Mouse (Mus musculus): ENCODE data around the gene Mphosph8. TPM values are rescaled to one million over a fixed set of nuclear protein-coding genes. Genes with fewer than 3 reads are reported as not detected.

Gene Mphosph8
- polyA plus RNA-seq, 1 experiment: 5.8 TPM

- no peaks in the 10 kb centered on the region for H3K4me1 ChIP-seq (ENCODE audit: control insufficient read depth, insufficient read depth, low read length)
- no peak for DNase-seq
- no peak for TF ChIP-seq CTCF (IDR thresholded peaks at IDR 0.05; ENCODE audit: insufficient read depth, low read length)
- TF ChIP-seq POLR2A (IDR thresholded peaks at IDR 0.05; ENCODE audit: borderline replicate concordance, extremely low read depth, low read depth, low read length): no peak
- H3K4me3 ChIP-seq (replicated peaks; ENCODE audit: extremely low read depth, low read depth, low read length): no peak overlapping the region
- WGBS: 25% methylated on average over 1 of the region's 1 CpGs
These were observed 17.4 kb downstream of the Mphosph8 start for GRCm38 (mm10) chr14:56685426-56685825.

GRCm38 (mm10) chr14:56689116-56689515 is 21.1 kb downstream of the Mphosph8 start:
- 77% methylated on average over 1 of the region's 1 CpGs for WGBS
- Histone ChIP-seq H3K4me3 (replicated peaks; ENCODE audit: extremely low read depth, low read depth, low read length) (no peak overlapping the region), H3K4me1 (ENCODE audit: control insufficient read depth, insufficient read depth, low read length) (no peaks in the 10 kb centered on the region)
- TF ChIP-seq POLR2A (IDR thresholded peaks at IDR 0.05; ENCODE audit: borderline replicate concordance, extremely low read depth, low read depth, low read length) (no peak), CTCF (IDR thresholded peaks at IDR 0.05; ENCODE audit: insufficient read depth, low read length) (no peak)
- DNase-seq: no peak

DNA sequence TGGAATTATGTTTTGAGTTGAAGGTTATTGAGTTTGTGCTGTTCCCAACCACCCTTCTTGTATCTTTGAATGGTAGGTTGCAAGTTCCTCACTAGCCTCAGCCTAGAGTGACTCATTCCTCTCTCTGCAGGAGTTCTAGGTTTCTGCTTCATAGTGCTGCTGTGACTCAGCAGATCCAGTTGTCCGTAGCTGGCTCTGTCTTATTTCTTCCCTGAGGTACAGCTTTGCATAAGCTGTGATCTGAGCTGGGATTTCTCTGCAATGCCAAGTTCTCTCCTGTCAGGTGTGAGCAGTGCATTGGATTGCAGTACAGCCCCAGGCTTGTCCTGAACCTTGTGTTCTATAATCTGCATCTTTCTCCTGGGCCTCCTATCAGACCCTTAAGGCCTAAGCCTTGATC is 21.7 kb downstream of the Mphosph8 start:
- no peak for DNase-seq
- WGBS: 81% methylated on average over 1 of the region's 1 CpGs
- TF ChIP-seq POLR2A (IDR thresholded peaks at IDR 0.05; ENCODE audit: borderline replicate concordance, extremely low read depth, low read depth, low read length) (no peak), CTCF (IDR thresholded peaks at IDR 0.05; ENCODE audit: insufficient read depth, low read length) (no peak)
- Histone ChIP-seq H3K4me3 (replicated peaks; ENCODE audit: extremely low read depth, low read depth, low read length) (no peak overlapping the region), H3K4me1 (ENCODE audit: control insufficient read depth, insufficient read depth, low read length) (no peaks in the 10 kb centered on the region)

DNA sequence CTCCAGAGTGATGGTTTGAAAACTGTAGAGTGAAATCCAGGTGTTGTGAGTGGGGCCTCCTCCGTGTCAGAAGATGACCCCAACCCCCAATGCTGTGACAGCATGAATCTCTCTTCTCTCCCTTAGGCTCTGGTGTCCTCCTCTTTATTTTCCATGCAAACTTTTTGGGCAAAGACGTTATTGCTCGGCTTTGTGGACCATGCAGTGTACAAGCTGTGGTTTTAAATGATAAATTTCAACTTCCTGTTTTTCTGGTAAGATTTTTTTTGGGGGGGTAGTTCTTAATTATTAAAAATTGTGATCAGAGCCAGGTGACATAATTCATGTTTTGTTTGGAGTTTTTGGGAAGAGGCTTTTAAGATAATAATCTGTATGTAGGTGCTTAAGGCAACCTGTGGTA is 27.4 kb downstream of the Mphosph8 start:
- TF ChIP-seq POLR2A (IDR thresholded peaks at IDR 0.05; ENCODE audit: borderline replicate concordance, extremely low read depth, low read depth, low read length): no peak
- DNase-seq: no peak
- WGBS: 72% methylated on average over 3 of the region's 3 CpGs
- H3K4me1 ChIP-seq (ENCODE audit: control insufficient read depth, insufficient read depth, low read length): no peaks in the 10 kb centered on the region; the same call in 1 of the 2 replicates
- no peak overlapping the region for H3K4me3 ChIP-seq (replicated peaks; ENCODE audit: extremely low read depth, low read depth, low read length)

DNA sequence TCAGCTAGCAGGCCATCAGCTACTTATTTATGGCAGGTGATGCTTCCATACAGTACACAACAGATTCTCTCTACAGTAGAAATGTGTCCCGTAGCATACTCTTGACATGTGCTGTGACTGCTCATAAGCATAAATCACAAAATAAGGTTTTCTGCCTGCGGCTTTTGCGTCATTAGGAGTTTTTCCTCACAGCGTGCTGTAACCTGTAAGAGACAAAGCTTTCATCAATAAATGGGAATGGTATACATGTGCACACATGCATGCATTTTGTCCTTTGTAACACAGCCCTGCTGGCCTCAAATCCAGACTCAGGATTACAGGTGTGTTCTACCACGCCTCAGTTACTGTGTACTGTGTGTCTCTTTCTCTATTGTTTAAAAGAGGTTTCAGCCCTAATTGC is 29.8 kb downstream of the Mphosph8 start:
- WGBS: 94% methylated on average over 5 of the region's 5 CpGs
- no peaks in the 10 kb centered on the region; the same call in 1 of the 2 replicates for H3K4me1 ChIP-seq (ENCODE audit: control insufficient read depth, insufficient read depth, low read length)
- no peak overlapping the region for H3K4me3 ChIP-seq (replicated peaks; ENCODE audit: extremely low read depth, low read depth, low read length)
- TF ChIP-seq CTCF (IDR thresholded peaks at IDR 0.05; ENCODE audit: insufficient read depth, low read length) (no peak), POLR2A (IDR thresholded peaks at IDR 0.05; ENCODE audit: borderline replicate concordance, extremely low read depth, low read depth, low read length) (no peak)
- DNase-seq: no peak

DNA sequence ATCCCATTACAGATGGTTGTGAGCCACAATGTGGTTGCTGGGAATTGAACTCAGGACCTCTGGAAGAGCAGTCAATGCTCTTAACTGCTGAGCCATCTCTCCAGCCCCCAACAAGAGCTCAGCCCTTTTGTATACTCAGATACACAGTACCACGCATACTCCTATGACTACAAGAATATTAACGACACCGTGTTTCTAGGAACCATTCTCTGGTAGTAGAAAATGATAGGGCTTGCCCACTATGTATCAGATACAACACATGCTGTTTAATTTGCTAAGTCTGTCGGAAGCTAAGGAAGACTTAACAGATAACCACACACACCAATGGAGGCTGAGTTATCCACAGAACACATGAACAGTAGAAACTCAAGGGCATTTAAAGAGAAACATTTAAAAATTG is 34.6 kb downstream of the Mphosph8 start:
- TF ChIP-seq POLR2A (IDR thresholded peaks at IDR 0.05; ENCODE audit: borderline replicate concordance, extremely low read depth, low read depth, low read length): no peak
- no peak for TF ChIP-seq CTCF (IDR thresholded peaks at IDR 0.05; ENCODE audit: insufficient read depth, low read length)
- WGBS: 97% methylated on average over 4 of the region's 4 CpGs
- Histone ChIP-seq H3K4me3 (replicated peaks; ENCODE audit: extremely low read depth, low read depth, low read length) (no peak overlapping the region), H3K4me1 (ENCODE audit: control insufficient read depth, insufficient read depth, low read length) (peaks cover 3% of the 10 kb centered on the region; the same call in 1 of the 2 replicates)
- DNase-seq: no peak

GRCm38 (mm10) chr14:56705687-56706086 is 37.6 kb downstream of the Mphosph8 start:
- TF ChIP-seq CTCF (IDR thresholded peaks at IDR 0.05; ENCODE audit: insufficient read depth, low read length) (no peak), POLR2A (IDR thresholded peaks at IDR 0.05; ENCODE audit: borderline replicate concordance, extremely low read depth, low read depth, low read length) (no peak)
- peaks cover 3% of the 10 kb centered on the region; the same call in 1 of the 2 replicates for H3K4me1 ChIP-seq (ENCODE audit: control insufficient read depth, insufficient read depth, low read length)
- 51% methylated on average over 4 of the region's 4 CpGs for WGBS
- H3K4me3 ChIP-seq (replicated peaks; ENCODE audit: extremely low read depth, low read depth, low read length): no peak overlapping the region
- DNase-seq: no peak

DNA sequence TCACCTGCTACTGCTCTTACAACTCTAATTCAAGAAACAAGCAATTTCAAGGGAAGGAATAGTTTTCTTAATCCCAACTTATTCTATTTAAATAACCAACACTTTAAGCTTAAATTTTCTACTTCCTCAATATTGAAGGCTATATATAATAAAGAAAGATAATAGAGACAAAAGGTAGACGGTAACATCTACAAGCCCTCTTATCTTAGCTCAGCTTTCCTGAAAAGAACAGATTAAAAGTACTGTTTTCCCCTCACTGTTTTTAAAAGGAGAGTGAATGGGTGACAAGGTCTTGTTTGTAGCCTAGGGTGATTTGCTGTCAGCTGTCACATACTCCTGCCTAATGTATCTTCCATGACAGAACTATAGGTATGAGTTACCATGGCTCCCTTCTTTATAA is 58.4 kb downstream of the Mphosph8 start:
- no peak for TF ChIP-seq CTCF (IDR thresholded peaks at IDR 0.05; ENCODE audit: insufficient read depth, low read length)
- TF ChIP-seq POLR2A (IDR thresholded peaks at IDR 0.05; ENCODE audit: borderline replicate concordance, extremely low read depth, low read depth, low read length): no peak
- no peak for DNase-seq
- Histone ChIP-seq H3K4me3 (replicated peaks; ENCODE audit: extremely low read depth, low read depth, low read length) (no peak overlapping the region), H3K4me1 (ENCODE audit: control insufficient read depth, insufficient read depth, low read length) (no peaks in the 10 kb centered on the region)
- 79% methylated on average over 1 of the region's 1 CpGs for WGBS

GRCm38 (mm10) chr14:56740175-56740574 is 72.1 kb downstream of the Mphosph8 start:
- Histone ChIP-seq H3K4me1 (ENCODE audit: control insufficient read depth, insufficient read depth, low read length) (no peaks in the 10 kb centered on the region; the same call in 1 of the 2 replicates), H3K4me3 (replicated peaks; ENCODE audit: extremely low read depth, low read depth, low read length) (no peak overlapping the region)
- no peak for DNase-seq
- 95% methylated on average over 1 of the region's 1 CpGs for WGBS
- no peak for TF ChIP-seq POLR2A (IDR thresholded peaks at IDR 0.05; ENCODE audit: borderline replicate concordance, extremely low read depth, low read depth, low read length)
- TF ChIP-seq CTCF (IDR thresholded peaks at IDR 0.05; ENCODE audit: insufficient read depth, low read length): 0 out of 2 replicates have a peak, but pooled peaks have one; percentile 13

Other genes starting within 250 kb of the Mphosph8 start
- 0.68 and 3.3 TPM in 2 replicates for gene Cenpj, start 92.8 kb upstream of the Mphosph8 start, polyA plus RNA-seq (2012; rRNA removed)
- gene Parp4, start 92.6 kb upstream of the Mphosph8 start, polyA plus RNA-seq (2012; rRNA removed): 7.2 and 14.4 TPM in 2 replicates
- gene Pspc1, start 110.1 kb downstream of the Mphosph8 start, polyA plus RNA-seq (2012; rRNA removed): 5.6 and 6.0 TPM in 2 replicates
- gene Zmym5, start 143.5 kb downstream of the Mphosph8 start, polyA plus RNA-seq (2012; rRNA removed): 4.2 and 6.8 TPM in 2 replicates
- gene Zmym2, start 218.4 kb downstream of the Mphosph8 start, polyA plus RNA-seq (2012; rRNA removed): 5.6 and 11.0 TPM in 2 replicates